Mouse (Mus musculus): Measurements from ENCODE around the gene Ufd1. TPM values are rescaled to one million over a fixed set of nuclear protein-coding genes. Genes with fewer than 3 reads are reported as not detected.

Gene Ufd1
- total RNA-seq, 2 experiments from 2014 or later, result 93.8 to 95.9 TPM

GRCm38 (mm10) chr16:18884044-18884443, 72.5 kb downstream of the Ufd1 start:
- DNase-seq (ENCODE audit: low spot score in 2 of 2), result no peak

Other genes starting within 250 kb of the Ufd1 start
- gene Tbx1, start 221.1 kb upstream of the Ufd1 start, total RNA-seq (2021), result 1 to 10 TPM; 1.9 to 2.7 TPM
- gene Gp1bb, start 189.4 kb upstream of the Ufd1 start, total RNA-seq (2021), result 1 to 10 TPM; 4.9 to 5.4 TPM
- 10 to 100 TPM; 84.8 to 98.2 TPM for gene Gm49601, start 185.4 kb upstream of the Ufd1 start, total RNA-seq (2021)
- gene Sept5, start 181.8 kb upstream of the Ufd1 start, total RNA-seq (2021), result 100 to 1,000 TPM; 543 to 588 TPM
- gene Cldn5, start 34.9 kb upstream of the Ufd1 start, total RNA-seq (2021), result 10 to 100 TPM; 89.4 to 99.1 TPM
- 1 to 10 TPM; 4.0 to 4.3 TPM for gene Cdc45, start 208 bp downstream of the Ufd1 start, total RNA-seq (2021)
- 10 to 100 TPM; 22.2 to 24.7 TPM for gene 2510002D24Rik, start 24.8 kb downstream of the Ufd1 start, total RNA-seq (2021)
- 10 to 100 TPM in 1 of 2 experiments, 1 to 10 TPM in 1; 8.8 to 16.9 TPM for gene Gm28539, start 24.8 kb downstream of the Ufd1 start, total RNA-seq (2021)
- gene Mrpl40, start 65.1 kb downstream of the Ufd1 start, total RNA-seq (2021), result 10 to 100 TPM; 34.9 to 39.4 TPM
- gene Hira, start 65.3 kb downstream of the Ufd1 start, total RNA-seq (2021), result 10 to 100 TPM; 98.0 to 99.4 TPM

Data from layer of hippocampus, postnatal 10 days (tissue).